Mouse (Mus musculus): ENCODE data around the gene Cadps. TPM values are rescaled to one million over a fixed set of nuclear protein-coding genes. Genes with fewer than 3 reads are reported as not detected.

Gene Cadps
- total and polyA plus RNA-seq, 3 experiments: 0.04 to 0.07 TPM; not detected in 1

DNA sequence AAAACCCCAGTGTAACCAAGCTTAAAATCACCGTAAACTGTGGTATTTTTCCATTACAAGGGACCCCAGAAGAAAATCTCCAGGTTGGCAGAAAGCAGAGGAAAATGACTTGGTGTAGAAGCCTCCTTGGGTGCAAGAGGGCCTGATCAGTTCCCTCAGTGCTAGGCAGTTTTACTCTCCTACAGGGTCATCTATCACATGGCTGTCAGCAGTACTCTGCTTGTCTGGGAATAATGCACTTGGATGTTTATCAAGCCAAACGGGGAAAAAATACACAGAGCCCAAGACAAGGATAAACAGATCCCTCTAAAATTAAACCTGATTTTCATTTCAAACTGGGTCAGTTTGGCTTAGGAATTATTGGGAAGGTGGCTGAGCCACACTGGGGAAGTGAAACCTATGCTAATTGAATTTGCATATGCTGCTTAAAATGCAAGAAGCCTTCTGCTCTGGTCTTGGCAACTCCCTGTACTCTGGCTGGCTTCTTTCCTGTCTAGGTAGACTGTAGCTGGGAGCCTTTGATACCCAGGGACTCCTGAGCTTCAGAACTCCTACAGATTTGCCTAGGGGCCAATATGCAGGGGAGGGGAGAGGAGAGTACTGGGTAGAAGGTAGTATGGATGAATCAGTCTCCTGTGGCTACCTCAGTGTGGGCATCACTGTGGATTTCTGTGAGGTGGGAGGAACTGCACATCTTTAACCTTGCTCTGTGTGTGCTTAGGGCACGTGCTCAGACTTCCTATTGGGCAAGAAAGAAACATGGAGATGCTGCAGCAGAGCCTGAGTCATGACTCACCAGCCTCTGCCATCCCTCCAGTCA lies 141.8 kb downstream of the Cadps start:
- H3K79me2 ChIP-seq (replicated peaks; ENCODE audit: control insufficient read depth, extremely low read depth, insufficient read depth, poor library complexity, severe bottlenecking): no peaks in the 10 kb centered on the region
- DNase-seq (ENCODE audit: extremely low read depth): peak; percentile 80

DNA sequence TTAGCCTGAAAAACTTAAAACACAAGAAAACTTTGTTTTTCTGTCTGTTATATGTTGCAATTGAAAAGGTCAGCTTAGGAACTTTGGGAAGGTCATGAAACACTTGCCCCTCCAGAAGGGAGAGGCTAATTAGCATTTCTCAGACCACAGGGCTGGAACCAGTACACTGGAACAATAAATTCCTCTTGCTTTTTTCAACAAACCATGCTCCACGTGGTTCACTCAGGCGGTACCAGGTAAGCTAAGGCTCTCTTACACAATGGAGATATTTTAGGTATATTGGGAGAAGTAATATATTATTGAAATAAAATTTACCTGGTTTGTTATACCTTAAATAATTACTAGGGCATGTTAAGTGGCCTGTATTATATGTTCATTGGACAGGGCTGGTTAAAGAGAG lies 161.4 kb downstream of the Cadps start:
- Histone ChIP-seq H3K9me3 (replicated peaks; ENCODE audit: low read length) (no peaks in the 10 kb centered on the region), H3K36me3 (replicated peaks in 1 of 2; ENCODE audit: control insufficient read depth in 1 of 2, insufficient read depth in 1 of 2, low read length in 1 of 2) (no peaks in the 10 kb centered on the region), H3K4me2 (ENCODE audit: insufficient read depth, low read depth, poor library complexity, severe bottlenecking) (no peak overlapping the region), H3K79me2 (replicated peaks; ENCODE audit: control insufficient read depth, extremely low read depth, insufficient read depth, poor library complexity, severe bottlenecking) (no peaks in the 10 kb centered on the region), H3K27me3 (replicated peaks) (no peaks in the 10 kb centered on the region), H3K4me1 (ENCODE audit: control insufficient read depth in 1 of 2, insufficient read depth in 2 of 2) (peaks cover 0 to 12% of the 10 kb centered on the region in 2 experiments; a peak in 1 of 4 replicates), H3K9ac (ENCODE audit: insufficient read depth, low read depth) (no peak overlapping the region), H3K27ac (ENCODE audit: insufficient read depth, low read depth) (no peak overlapping the region), H3K4me3 (replicated peaks in 1 of 3; ENCODE audit: low read depth in 2 of 3, low read length in 2 of 3, poor library complexity in 1 of 3) (no peak overlapping the region)
- dilution Hi-C loops (cut with MboI; ENCODE audit: extremely low pct_ligation_motif_present, extremely low pct_unique_long_range_greater_than_20kb, low sequenced_read_pairs) (no loop called here), in situ Hi-C loops (cut with MboI; ENCODE audit: low pct_ligation_motif_present, low pct_unique_long_range_greater_than_20kb, low sequenced_read_pairs) (no loop called here)
- no peak for TF ChIP-seq CHD1 (IDR thresholded peaks at IDR 0.05; ENCODE audit: low read depth, low read length)
- DNase-seq (ENCODE audit: extremely low read depth): no peak

More for the DNA sequence above, 141.8 kb downstream of the Cadps start:
- in situ Hi-C loops (cut with MboI; ENCODE audit: low pct_ligation_motif_present, low pct_unique_long_range_greater_than_20kb, low sequenced_read_pairs): no loop called here
- Histone ChIP-seq H3K27me3 (replicated peaks) (no peaks in the 10 kb centered on the region), H3K9me3 (replicated peaks; ENCODE audit: low read length) (no peaks in the 10 kb centered on the region), H3K27ac (ENCODE audit: insufficient read depth, low read depth) (peak overlapping the region; percentile 71), H3K4me2 (ENCODE audit: insufficient read depth, low read depth, poor library complexity, severe bottlenecking) (no peak overlapping the region; the same call in 1 of the 2 replicates), H3K36me3 (replicated peaks in 1 of 2; ENCODE audit: control insufficient read depth in 1 of 2, insufficient read depth in 1 of 2, low read length in 1 of 2) (no peaks in the 10 kb centered on the region), H3K4me1 (ENCODE audit: control insufficient read depth in 1 of 2, insufficient read depth in 2 of 2) (peaks cover 4 to 30% of the 10 kb centered on the region in 2 experiments), H3K4me3 (replicated peaks in 1 of 3; ENCODE audit: low read depth in 2 of 3, low read length in 2 of 3, poor library complexity in 1 of 3) (no peak overlapping the region), H3K9ac (ENCODE audit: insufficient read depth, low read depth) (no peak overlapping the region)
- dilution Hi-C loops (cut with MboI; ENCODE audit: extremely low pct_ligation_motif_present, extremely low pct_unique_long_range_greater_than_20kb, low sequenced_read_pairs): no loop called here
- TF ChIP-seq USF2 (conservative IDR thresholded peaks at IDR 0.05; ENCODE audit: low read depth, low read length) (no peak), ZMIZ1 (IDR thresholded peaks at IDR 0.05; ENCODE audit: low read depth, low read length) (no peak), TBP (conservative IDR thresholded peaks at IDR 0.05; ENCODE audit: low read depth, low read length) (no peak), JUND (conservative IDR thresholded peaks at IDR 0.05; ENCODE audit: low read depth, low read length) (no peak), EP300 (IDR thresholded peaks at IDR 0.05; ENCODE audit: low read length) (peak; percentile 93), GABPA (IDR thresholded peaks at IDR 0.05; ENCODE audit: insufficient replicate concordance, low read depth, low read length) (no peak), HCFC1 (IDR thresholded peaks at IDR 0.05; ENCODE audit: low read depth, low read length) (no peak), NRF1 (IDR thresholded peaks at IDR 0.05; ENCODE audit: low read depth, low read length) (no peak), UBTF (IDR thresholded peaks at IDR 0.05; ENCODE audit: low read depth, low read length) (no peak), POLR2A (IDR thresholded peaks at IDR 0.05; ENCODE audit: low read depth, low read length) (no peak), KAT2A (IDR thresholded peaks at IDR 0.05; ENCODE audit: insufficient replicate concordance, low read length) (no peak), SMC3 (IDR thresholded peaks at IDR 0.05; ENCODE audit: low read depth, low read length) (no peak), JUN (IDR thresholded peaks at IDR 0.05; ENCODE audit: insufficient read depth, low read depth, low read length) (no peak), ZC3H11A (IDR thresholded peaks at IDR 0.05; ENCODE audit: low read depth, low read length) (no peak), MAFK (IDR thresholded peaks at IDR 0.05; ENCODE audit: insufficient replicate concordance, low read length) (no peak), MAZ (IDR thresholded peaks at IDR 0.05; ENCODE audit: low read depth, low read length) (no peak), MEF2A (IDR thresholded peaks at IDR 0.05; ENCODE audit: borderline replicate concordance, low read depth, low read length) (peak; percentile 40; the same call in 1 of the 2 replicates), ETS1 (conservative IDR thresholded peaks at IDR 0.05; ENCODE audit: low read depth, low read length) (peak; percentile 23; the same call in 1 of the 2 replicates), MAX (IDR thresholded peaks at IDR 0.05; ENCODE audit: low read length) (peak; percentile 69; the same call in 1 of the 2 replicates), PAX5 (IDR thresholded peaks at IDR 0.05; ENCODE audit: low read length) (no peak), CHD2 (IDR thresholded peaks at IDR 0.05; ENCODE audit: low read length) (no peak), ZKSCAN1 (IDR thresholded peaks at IDR 0.05; ENCODE audit: borderline replicate concordance, low read depth, low read length) (no peak), ZNF384 (IDR thresholded peaks at IDR 0.05; ENCODE audit: low read depth, low read length) (no peak), RCOR1 (conservative IDR thresholded peaks at IDR 0.05; ENCODE audit: low read depth, low read length) (no peak), USF1 (IDR thresholded peaks at IDR 0.05; ENCODE audit: low read depth, low read length) (no peak), RAD21 (IDR thresholded peaks at IDR 0.05; ENCODE audit: low read depth, low read length) (no peak), E2F4 (IDR thresholded peaks at IDR 0.05; ENCODE audit: insufficient replicate concordance, low read depth, low read length) (no peak), POLR2AphosphoS2 (IDR thresholded peaks at IDR 0.05; ENCODE audit: low read depth, low read length) (no peak), CHD1 (IDR thresholded peaks at IDR 0.05; ENCODE audit: low read depth, low read length) (no peak), MYC (IDR thresholded peaks at IDR 0.05; ENCODE audit: low read depth, low read length) (peak; percentile 8; the same call in 1 of the 2 replicates), BHLHE40 (IDR thresholded peaks at IDR 0.05; ENCODE audit: low read depth, low read length) (peak; percentile 92), ELF1 (IDR thresholded peaks at IDR 0.05; ENCODE audit: low read depth, low read length) (no peak), SIN3A (IDR thresholded peaks at IDR 0.05; ENCODE audit: low read length) (no peak), NELFE (IDR thresholded peaks at IDR 0.05; ENCODE audit: low read depth, low read length) (no peak), MXI1 (IDR thresholded peaks at IDR 0.05; ENCODE audit: low read depth, low read length) (no peak), TCF12 (IDR thresholded peaks at IDR 0.05; ENCODE audit: low read depth, low read length) (no peak), IRF4 (IDR thresholded peaks at IDR 0.05; ENCODE audit: low read depth, low read length) (peak; percentile 96), CTCF (conservative IDR thresholded peaks at IDR 0.05 in 1 of 2, IDR thresholded peaks at IDR 0.05 in 1 of 2; ENCODE audit: low read depth in 2 of 2, low read length in 2 of 2) (no peak)
